Comparison of ENCODE assay signal across 27 mouse cellular contexts in genomic region chr14:78775226-78775625, GRCm38 (mm10). TPM values are rescaled to one million over a fixed set of nuclear protein-coding genes. Genes with fewer than 3 reads are reported as not detected.
DNase-seq lines count a peak whose midpoint lies in the region; ATAC-seq and TF ChIP-seq lines count a peak whose summit lies in the region.
"Had no signal": no experiment of that assay in that cellular context is flagged by ENCODE, and none has a peak within 500 bp of the region (broad histone marks: within the 10 kb centered on the region; RNA-seq: fewer than 3 reads in every experiment).

No protein-coding gene starts in this region.

- H3K36me3 ChIP-seq in heart, embryonic 12.5 days: no peaks in the 10 kb centered on the region
- no peaks in the 10 kb centered on the region for H3K36me3 ChIP-seq in E14TG2a.4 (ENCODE audit: insufficient read depth, low read length)
- H3K36me3 ChIP-seq: embryonic facial prominence, embryonic 13.5 days; embryonic facial prominence, embryonic 15.5 days; forebrain, embryonic 10.5 days; forebrain, embryonic 12.5 days; G1E had no signal

- H3K4me1 ChIP-seq in heart, embryonic 12.5 days (replicated peaks): no peaks in the 10 kb centered on the region; the same call in 1 of the 2 replicates
- peaks cover 61% of the 10 kb centered on the region for H3K4me1 ChIP-seq in E14TG2a.4 (replicated peaks; ENCODE audit: low read depth, low read length)
- H3K4me1 ChIP-seq: embryonic facial prominence, embryonic 15.5 days had no signal

- H3K4me2 ChIP-seq in heart, embryonic 12.5 days: no peak overlapping the region
- H3K4me2 ChIP-seq: embryonic facial prominence, embryonic 13.5 days; embryonic facial prominence, embryonic 15.5 days; forebrain, embryonic 12.5 days had no signal

- H3K9me3 ChIP-seq in heart, embryonic 12.5 days (replicated peaks): no peaks in the 10 kb centered on the region
- H3K9me3 ChIP-seq in E14TG2a.4 (ENCODE audit: low read length): no peaks in the 10 kb centered on the region
- H3K9me3 ChIP-seq: embryonic facial prominence, embryonic 13.5 days; embryonic facial prominence, embryonic 15.5 days; forebrain, embryonic 10.5 days; forebrain, embryonic 12.5 days; G1E had no signal

- no peak overlapping the region for H3K27ac ChIP-seq in heart, embryonic 12.5 days (ENCODE audit: poor library complexity, severe bottlenecking)
- H3K27ac ChIP-seq: embryonic facial prominence, embryonic 13.5 days; embryonic facial prominence, embryonic 15.5 days; forebrain, embryonic 10.5 days; forebrain, embryonic 12.5 days had no signal

- H3K27me3 ChIP-seq in heart, embryonic 12.5 days (replicated peaks): no peaks in the 10 kb centered on the region
- peaks cover 12% of the 10 kb centered on the region for H3K27me3 ChIP-seq in E14TG2a.4 (ENCODE audit: insufficient read depth, low read length)
- H3K27me3 ChIP-seq: CH12.LX; embryonic facial prominence, embryonic 13.5 days; embryonic facial prominence, embryonic 15.5 days; forebrain, embryonic 12.5 days had no signal

- TF ChIP-seq CTCF in E14TG2a.4 (conservative IDR thresholded peaks at IDR 0.05; ENCODE audit: low read length): no peak

- H3K4me3 ChIP-seq in heart, embryonic 12.5 days: no peak overlapping the region
- peak overlapping the region; percentile 62 for H3K4me3 ChIP-seq in E14TG2a.4 (replicated peaks; ENCODE audit: low read length)
- H3K4me3 ChIP-seq: embryonic facial prominence, embryonic 13.5 days; embryonic facial prominence, embryonic 15.5 days; erythroblast, embryonic 14.5 days; forebrain, embryonic 10.5 days; forebrain, embryonic 12.5 days had no signal

- WGBS in heart, embryonic 12.5 days: 51% methylated on average over 6 of the region's 6 CpGs

- ATAC-seq in heart, embryonic 12.5 days (ENCODE audit: insufficient number of reproducible peaks, low FRiP score): no peak
- ATAC-seq: activated CD4-positive, CD25-positive, alpha-beta regulatory T cell, adult 4 months; CD4-positive, CD25-positive, alpha-beta regulatory T cell, adult 4 months; forebrain, embryonic 14.5 days; forebrain, embryonic 16.5 days; Patski had no signal

- no peak overlapping the region for H3K9ac ChIP-seq in heart, embryonic 12.5 days
- H3K9ac ChIP-seq: embryonic facial prominence, embryonic 13.5 days; embryonic facial prominence, embryonic 15.5 days; forebrain, embryonic 12.5 days had no signal

- peak; percentile 29 for DNase-seq in heart, adult 11 months
- DNase-seq in R1 (ENCODE audit: low read depth, low spot score) (peak; percentile 75), liver (no peak)
- DNase-seq in right cerebral cortex, postnatal 14 days: no peak
- DNase-seq: adrenal gland, adult 8-10 months; adrenal gland, postnatal 14 days; adrenal gland, postnatal 36 days; B cell, adult 2 months; cerebellum, adult 11-12 months; cerebellum, adult 2 months; cerebellum, adult 9-10 months; cerebellum, postnatal 10 days; cerebellum, postnatal 25 days had no signal

RNA-seq across cellular contexts. Expression of gene Dgkh, which starts 42.6 kb away (rescaled TPM):
- 2.5 and 2.8 TPM in 2 replicates for polyA plus RNA-seq in heart, embryonic 12.5 days (2016; fragmentation: Nextera tagmentation; extraction: Ambion mirVana)
- polyA plus RNA-seq: erythroblast, embryonic 14.5 days; G1E had no signal

Comparison
In these comparisons a context has a peak if more than half of its experiments do, and no peak if none do; other contexts are left out.
1. DNase-seq: peak in heart, adult 11 months (single experiment) and R1 (single experiment); none in liver (single experiment) and right cerebral cortex, postnatal 14 days (single experiment).